Mouse (Mus musculus): ENCODE results near the gene Agtr1a.

Agtr1a gene

DNA sequence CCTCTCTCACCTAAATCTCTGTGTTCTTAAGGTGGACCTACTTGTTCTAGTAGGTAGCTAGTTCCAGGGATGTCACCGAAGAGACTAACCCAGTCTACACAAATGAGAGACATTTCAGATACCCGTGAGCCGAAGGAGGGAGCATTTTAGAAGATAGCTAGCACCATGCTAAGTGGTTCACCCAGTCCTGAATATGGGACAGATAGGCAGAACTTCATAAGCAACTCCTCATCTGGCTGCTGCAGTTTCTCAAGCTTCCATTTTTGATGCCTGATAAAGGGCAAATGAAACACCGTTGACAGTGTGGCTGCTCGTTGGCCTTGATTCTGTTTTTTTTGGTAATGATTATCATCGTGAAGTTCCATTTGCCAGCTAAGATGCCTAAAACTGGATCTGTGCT is 25.8 kb downstream of the Agtr1a start:
- DNase-seq (ENCODE audit: inconsistent ontology term) = no peak

DNA sequence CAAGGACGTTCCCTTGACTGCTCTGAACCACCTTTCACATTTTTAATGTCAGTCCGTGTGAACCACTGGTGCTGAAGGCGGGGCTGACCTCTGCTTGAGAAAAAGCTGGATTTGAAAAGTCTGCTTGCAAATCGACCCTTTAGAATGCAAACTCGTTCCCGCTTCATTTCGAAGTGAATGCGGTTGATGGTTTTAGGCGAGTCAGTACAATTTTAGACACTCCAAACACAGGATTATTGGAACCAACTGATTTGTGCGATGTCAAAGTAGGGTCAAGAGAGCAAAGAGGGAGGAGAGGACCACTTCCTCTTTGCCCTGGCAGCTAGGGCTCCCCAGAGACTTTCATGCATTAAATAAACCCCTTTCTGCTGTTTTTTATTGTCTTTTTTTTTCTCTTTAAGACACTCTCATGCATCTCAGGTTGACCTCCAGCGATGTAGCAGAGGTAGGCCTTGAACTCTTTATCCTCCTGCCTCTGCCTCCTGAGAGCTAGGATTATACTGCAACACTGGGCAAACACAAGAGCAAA is 27.9 kb downstream of the Agtr1a start:
- DNase-seq (ENCODE audit: inconsistent ontology term) = no peak

DNA sequence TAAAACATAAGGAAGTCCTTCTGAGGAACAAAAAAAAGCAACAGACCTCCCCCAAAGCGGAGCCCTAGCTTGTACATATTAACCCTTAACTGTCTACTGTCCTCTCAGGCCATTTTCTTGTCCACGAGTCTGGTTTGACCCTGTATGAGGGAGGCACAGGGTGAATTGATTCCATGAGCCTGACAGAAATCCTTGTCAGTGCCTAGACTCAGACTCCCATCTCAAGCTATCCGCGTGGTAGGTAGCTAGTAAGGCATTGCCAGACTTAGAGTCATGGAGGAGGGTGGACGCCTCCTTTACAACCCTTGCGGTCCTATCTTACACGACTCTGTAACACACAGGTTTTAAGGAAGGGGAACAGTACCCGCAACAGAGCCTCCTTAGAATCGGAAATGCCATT is 28.5 kb downstream of the Agtr1a start:
- no peak for DNase-seq (ENCODE audit: inconsistent ontology term)

DNA sequence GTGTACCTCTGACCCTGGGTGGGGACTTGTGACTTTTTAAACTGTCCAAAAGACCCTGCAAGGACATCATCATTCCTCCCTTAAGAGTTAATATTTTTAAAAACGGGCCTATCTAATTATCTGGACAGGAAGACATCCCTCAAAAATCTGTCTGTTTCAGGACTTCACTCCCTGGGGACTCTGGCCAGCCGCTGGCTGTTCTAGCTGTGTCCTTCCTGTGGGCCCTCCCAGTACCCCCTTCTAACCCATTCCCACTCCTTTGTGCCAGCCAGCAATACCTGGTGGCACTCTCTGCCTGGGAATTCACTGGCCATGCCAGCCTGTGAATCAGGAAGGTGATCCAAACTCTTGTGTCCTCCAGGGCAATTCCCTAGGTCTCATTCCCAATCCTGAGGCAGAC is 29.1 kb downstream of the Agtr1a start:
- no peak for DNase-seq (ENCODE audit: inconsistent ontology term)

DNA sequence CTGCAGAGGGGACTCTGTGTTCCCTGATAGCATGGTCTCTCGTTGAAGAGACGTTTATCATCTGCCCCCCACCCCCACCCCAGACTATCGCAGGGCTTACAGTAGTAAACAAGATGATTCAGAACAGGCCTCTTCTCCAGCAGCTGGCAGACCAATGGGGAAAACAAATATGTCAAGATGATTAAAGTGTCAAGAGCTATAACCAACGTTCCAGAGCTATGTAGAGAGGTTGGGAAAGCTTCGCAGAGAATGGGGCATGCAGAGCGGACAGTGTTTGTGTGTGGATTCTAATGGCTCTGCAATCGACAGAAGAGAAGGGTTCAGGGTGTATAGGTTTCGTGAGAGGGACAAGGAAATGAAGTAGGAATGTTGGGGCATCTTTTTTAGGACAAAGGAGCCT is 31.9 kb downstream of the Agtr1a start:
- DNase-seq (ENCODE audit: inconsistent ontology term) = peak; percentile 34

DNA sequence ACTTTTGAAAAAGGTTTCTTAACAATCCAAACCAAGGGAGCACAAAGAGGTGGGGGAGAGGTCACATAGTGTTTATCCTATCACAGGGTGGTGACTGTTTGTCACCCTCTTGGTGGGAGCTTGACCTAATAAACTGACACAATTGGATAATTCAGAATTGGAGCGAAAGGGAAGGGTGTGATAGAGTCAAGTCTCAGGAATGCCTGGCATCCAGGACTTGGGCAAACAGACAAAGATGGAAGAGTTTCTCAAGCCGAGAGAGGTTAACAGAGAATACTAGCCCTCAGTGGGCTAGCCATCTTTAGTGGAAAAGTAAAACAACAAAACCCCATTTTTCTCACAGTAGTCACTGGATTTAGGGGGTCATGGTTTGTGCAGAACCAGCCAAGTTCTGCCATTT is 32.5 kb downstream of the Agtr1a start:
- DNase-seq (ENCODE audit: inconsistent ontology term) = peak; percentile 88

DNA sequence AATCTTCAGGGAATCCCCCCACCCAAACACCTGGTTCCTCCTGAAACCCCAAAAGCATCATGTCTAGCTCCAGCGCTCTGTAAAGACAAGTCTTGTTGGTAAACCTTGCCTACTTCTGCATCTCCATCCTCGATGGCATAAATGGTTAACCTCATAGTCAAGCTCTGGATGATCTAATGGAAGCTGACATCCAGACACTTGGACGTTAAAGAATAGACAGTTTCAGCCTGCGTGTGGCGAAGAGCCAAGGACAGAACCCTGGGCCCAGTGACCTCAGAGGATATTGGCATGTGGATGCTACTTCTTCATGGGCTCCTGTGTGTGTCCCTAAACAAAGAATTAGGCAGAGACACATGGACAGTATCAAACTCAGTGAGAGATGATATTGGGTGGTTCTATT is 42.6 kb downstream of the Agtr1a start:
- no peak for DNase-seq (ENCODE audit: inconsistent ontology term)

DNA sequence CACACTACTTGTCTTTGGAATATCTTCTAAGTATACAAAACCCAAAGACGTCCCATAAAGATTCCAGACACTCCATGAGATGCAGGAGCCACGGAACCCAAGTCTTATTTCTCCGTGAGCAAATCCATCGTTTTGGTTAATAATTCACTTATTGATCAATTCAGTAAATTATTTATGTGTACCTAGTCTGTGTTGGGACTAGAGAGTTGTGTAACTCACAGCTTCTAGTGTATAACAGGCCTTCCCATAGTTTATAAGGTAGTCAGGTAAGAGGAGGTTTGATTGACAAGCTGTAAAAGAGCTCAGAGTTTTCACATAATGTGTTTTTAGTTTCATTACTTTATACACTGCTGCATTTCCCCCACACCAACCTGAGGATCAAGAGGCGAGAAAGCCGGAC is 48.9 kb downstream of the Agtr1a start:
- DNase-seq (ENCODE audit: inconsistent ontology term) = no peak

DNA sequence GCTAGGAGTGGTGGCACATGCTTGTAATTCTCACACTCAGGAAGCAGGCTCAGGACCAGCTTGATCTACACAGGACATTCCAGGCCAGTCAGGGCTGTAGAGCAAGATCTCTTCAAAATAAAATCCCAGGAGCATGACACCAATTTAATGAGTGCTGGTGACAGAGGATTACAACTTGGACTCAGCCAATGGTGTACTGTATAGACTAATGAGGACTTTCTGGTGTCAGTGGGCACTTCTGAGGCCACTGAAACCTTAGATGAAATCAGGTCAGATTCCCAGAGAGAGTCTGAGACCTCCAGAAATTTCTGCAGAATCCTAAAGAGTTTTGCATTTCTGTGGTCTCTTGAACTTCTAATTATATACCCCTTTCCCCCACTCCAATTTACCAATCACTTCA is 57.9 kb downstream of the Agtr1a start:
- peak; percentile 50 for DNase-seq (ENCODE audit: inconsistent ontology term)

DNA sequence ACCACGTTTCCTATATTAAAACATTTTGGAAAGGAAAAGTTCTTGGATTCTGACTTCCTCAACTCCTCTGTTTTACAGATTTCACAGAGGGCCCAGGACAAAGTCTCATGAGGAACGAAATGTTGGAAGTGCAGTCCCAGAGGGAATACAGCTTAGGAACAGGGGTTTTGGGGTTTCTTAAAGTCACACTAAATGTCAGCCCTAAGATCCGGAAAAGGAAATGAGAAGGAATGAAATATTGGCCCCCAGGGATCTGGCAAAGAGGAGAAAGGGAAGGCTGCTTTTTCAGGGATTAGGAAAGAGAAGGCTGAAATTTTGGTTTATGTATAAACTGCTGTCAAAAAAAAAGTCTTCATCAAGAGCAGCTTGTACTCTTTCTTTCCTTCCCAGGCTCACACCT is 60.2 kb downstream of the Agtr1a start:
- no peak for DNase-seq (ENCODE audit: inconsistent ontology term)

DNA sequence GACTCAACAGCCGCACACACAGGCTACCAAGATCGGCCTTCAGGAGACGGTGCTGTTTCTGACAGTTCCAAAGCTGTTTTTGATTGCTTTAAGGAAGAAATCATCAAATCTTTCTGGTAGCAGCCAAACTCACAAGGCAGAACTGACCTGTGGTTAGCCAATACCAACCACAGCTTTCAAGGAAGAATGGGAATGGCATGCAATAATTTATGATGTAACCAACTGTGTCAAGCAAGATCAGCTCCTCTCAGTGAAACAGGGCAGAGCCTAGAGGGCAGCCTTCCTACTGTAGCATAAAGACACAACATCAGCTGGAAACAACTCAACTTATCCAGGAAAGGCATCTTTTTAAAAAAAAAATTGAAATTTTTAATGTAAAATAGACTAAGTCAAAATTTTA is 62.6 kb downstream of the Agtr1a start:
- DNase-seq (ENCODE audit: inconsistent ontology term) = peak; percentile 81

DNA sequence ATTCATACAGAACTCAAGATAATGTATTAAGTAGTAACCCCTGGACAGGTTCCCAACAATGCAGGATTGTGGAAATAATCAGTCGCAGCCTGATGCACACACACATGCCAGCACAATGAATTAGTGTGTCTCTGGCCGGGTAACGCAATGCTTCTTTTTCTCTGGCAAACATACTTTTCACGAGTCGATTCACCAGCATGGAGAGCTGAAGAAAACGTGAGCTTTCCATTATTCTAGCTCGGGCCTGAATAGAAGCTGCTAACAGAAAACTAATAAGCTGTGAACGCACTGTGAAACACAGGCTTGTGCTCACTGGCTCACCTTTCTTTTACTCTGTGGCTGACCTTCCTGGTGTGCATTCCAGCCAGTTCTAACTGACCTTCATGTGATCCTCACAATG is 64.4 kb downstream of the Agtr1a start:
- DNase-seq (ENCODE audit: inconsistent ontology term) = peak; percentile 57

DNA sequence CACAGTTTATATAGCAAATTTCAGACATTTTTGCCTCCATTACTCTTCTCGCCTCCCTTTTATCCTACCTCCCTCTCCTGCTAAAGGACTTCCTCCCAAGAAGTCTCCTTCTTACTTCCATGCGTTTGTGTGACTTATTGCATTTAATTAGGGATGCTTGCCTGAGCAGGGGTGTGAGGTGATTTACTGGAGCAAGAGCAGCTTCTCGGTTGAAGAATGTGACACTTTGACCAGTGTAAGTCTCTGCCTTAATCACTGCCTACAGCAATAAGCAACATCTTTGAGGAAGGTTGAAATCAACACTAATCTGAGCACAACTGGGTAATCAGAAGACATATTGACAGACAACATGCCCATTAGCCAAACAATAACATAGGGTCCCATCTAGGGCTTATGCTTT is 67.6 kb downstream of the Agtr1a start:
- DNase-seq (ENCODE audit: inconsistent ontology term) = no peak

DNA sequence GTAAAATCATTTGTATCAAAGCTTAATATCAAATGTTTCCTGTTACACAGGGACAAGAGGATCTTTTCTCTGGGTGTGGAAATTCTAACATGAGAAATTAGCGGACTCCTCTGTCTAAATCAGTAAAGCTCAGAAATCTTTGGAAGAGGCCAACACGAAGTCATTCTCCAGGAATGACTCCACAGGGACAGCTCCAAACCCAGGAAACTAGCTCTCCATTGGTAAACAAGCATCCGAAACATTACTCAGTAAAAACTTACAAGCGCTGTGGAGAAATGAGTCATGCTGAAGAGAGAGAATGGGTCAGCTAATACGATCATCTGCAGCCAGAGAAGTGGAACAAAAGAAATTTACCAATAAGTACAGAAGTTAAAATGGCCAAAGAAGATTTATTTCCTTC is 82.4 kb downstream of the Agtr1a start:
- DNase-seq (ENCODE audit: inconsistent ontology term) = peak; percentile 37

DNA sequence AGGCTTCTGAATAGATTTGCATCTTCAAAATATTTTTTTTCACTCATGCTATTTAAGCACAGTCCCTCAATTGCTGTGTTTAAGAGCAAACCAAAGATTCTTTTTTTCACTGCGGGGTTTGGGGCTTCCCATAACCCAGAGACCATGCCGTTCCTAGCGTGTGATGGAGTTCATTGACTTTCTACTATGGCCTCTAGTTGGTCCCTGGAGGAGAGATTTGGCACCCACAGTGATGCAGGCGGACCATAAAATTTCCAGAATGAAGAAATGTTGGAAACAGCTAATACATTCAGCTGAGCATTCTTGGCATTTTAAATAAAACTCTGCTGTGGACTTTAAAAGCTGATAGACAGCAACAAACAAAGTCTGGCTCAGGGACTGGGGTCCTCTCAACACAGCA is 90.8 kb downstream of the Agtr1a start:
- no peak for DNase-seq (ENCODE audit: inconsistent ontology term)

DNA sequence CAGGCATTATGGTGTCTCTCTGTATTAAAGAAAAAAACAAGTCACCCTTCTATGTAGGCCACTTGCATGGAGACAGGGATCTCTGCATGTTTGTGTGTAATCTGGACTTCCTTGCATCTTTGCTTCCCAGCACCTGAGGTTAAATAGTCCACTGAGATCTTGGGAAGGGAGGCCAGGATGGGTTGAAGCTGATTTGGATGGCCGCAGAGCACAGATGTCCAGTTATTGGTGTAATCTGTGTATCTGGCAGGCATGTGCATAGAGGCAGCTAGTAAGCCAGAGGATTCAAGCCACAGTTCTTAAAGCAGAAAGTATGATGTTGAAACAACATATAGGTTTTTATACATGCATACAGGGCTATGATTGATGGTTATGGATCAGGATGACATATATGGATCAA is 91.2 kb downstream of the Agtr1a start:
- no peak for DNase-seq (ENCODE audit: inconsistent ontology term)
